Mouse (Mus musculus) hindbrain, embryonic 13.5 days (tissue): ENCODE measurements around the gene BC003965. TPM values are rescaled to one million over a fixed set of nuclear protein-coding genes. Genes with fewer than 3 reads are reported as not detected.
A peak's percentile ranks its signal among the peaks of the same experiment; 100 is the strongest.
"Not testable (repeated sequence)": the region's sequence is repeated elsewhere in the genome, so short reads cannot be mapped to it uniquely, and the experiment has no call there.

ENCODE experiments used
- ATAC-seq: fragments of 200-750 bp; cut with Nextera tagmentation; 2 replicates; pipeline ENCODE4 v1.8.0; 2017; ENCODE audit warnings: moderate TSS enrichment; ENCODE audit not compliant: low FRiP score
- H3K27ac ChIP-seq: fragments of 300-500 bp; sonication (generic); 2 replicates; pipeline ENCODE4 v1.5.1; 2015; ENCODE audit warnings: inconsistent platforms, mild to moderate bottlenecking, moderate library complexity
- H3K27me3 ChIP-seq: fragments of 300-500 bp; sonication (generic); 2 replicates; pipeline ENCODE4 v1.6.1; 2015; ENCODE audit warnings: mild to moderate bottlenecking, inconsistent platforms
- H3K36me3 ChIP-seq: fragments of 300-500 bp; sonication (generic); 2 replicates; pipeline ENCODE4 v1.6.1; 2015; ENCODE audit warnings: mild to moderate bottlenecking, inconsistent platforms
- H3K4me1 ChIP-seq: fragments of 300-500 bp; sonication (generic); replicated peaks from 2 replicates; pipeline ENCODE4 v1.6.1; 2015; ENCODE audit warnings: inconsistent platforms
- H3K4me2 ChIP-seq: fragments of 300-500 bp; sonication (generic); 2 replicates; pipeline ENCODE4 v1.6.1; 2015; ENCODE audit warnings: inconsistent platforms, mild to moderate bottlenecking, moderate library complexity
- H3K4me3 ChIP-seq: fragments of 300-500 bp; sonication (generic); 2 replicates; pipeline ENCODE4 v1.5.1; 2015; ENCODE audit warnings: mild to moderate bottlenecking, inconsistent platforms
- H3K9ac ChIP-seq: fragments of 300-500 bp; sonication (generic); 2 replicates; pipeline ENCODE4 v1.6.1; 2015; ENCODE audit warnings: mild to moderate bottlenecking, inconsistent platforms
- H3K9me3 ChIP-seq: fragments of 300-500 bp; sonication (generic); 2 replicates; pipeline ENCODE4 v1.6.1; 2016; ENCODE audit warnings: inconsistent platforms
- WGBS: fragments of 180-500 bp; shearing (Covaris S2); methylation state at CpG from one replicate; pipeline ENCODE4 v1.1.7; 2015; 5-methylcytosine and 5-hydroxymethylcytosine counted together
- polyA plus RNA-seq: library from polyadenylated mRNA; unstranded; fragments of >200 nt; fragmentation: Nextera tagmentation; extraction: Ambion mirVana; gene quantifications from 2 replicates; pipeline ENCODE4 v1.2.1, GENCODE M21; 2015

The BC003965 gene
- polyA plus RNA-seq, 1 experiment from 2014 or later, result 33.1 TPM

GRCm38 (mm10) chr17:25220746-25221145 is 36.4 kb downstream of the BC003965 start:
- H3K4me1 ChIP-seq, result peaks cover 18% of the 10 kb centered on the region
- H3K36me3 ChIP-seq, result peaks cover 47% of the 10 kb centered on the region
- ATAC-seq, result no peak
- 92% methylated on average over 1 of the region's 1 CpGs for WGBS
- no peak overlapping the region for H3K4me3 ChIP-seq
- no peaks in the 10 kb centered on the region for H3K9me3 ChIP-seq
- peak overlapping the region; percentile 71 for H3K9ac ChIP-seq
- H3K4me2 ChIP-seq, result no peak overlapping the region
- H3K27ac ChIP-seq, result peak overlapping the region; percentile 77; the same call in 1 of the 2 replicates
- 0 out of 2 replicates have a peak, but pooled peaks cover 4% of the 10 kb centered on the region for H3K27me3 ChIP-seq

- Histone ChIP-seq H3K9me3 (no peaks in the 10 kb centered on the region), H3K27ac (peak overlapping the region; percentile 77), H3K27me3 (0 out of 2 replicates have a peak, but pooled peaks cover 4% of the 10 kb centered on the region), H3K36me3 (peaks cover 45% of the 10 kb centered on the region), H3K4me1 (peaks cover 18% of the 10 kb centered on the region), H3K4me2 (peak overlapping the region; percentile 66), H3K4me3 (peak overlapping the region; percentile 43), H3K9ac (peak overlapping the region; percentile 71)
- ATAC-seq, result peak; percentile 82
- 1% methylated on average over 25 of the region's 30 CpGs for WGBS
Observed at GRCm38 (mm10) chr17:25221821-25222503, 37.6 kb downstream of the BC003965 start.

- peaks cover 40% of the 10 kb centered on the region for H3K36me3 ChIP-seq
- ATAC-seq, result peak; percentile 90
- not testable (repeated sequence) for H3K9me3 ChIP-seq, H3K27me3 ChIP-seq
- H3K4me2 ChIP-seq, result peak overlapping the region; percentile 66
- peak overlapping the region; percentile 43 for H3K4me3 ChIP-seq
- 19% methylated on average over 14 of the region's 28 CpGs for WGBS
- peaks cover 18% of the 10 kb centered on the region for H3K4me1 ChIP-seq
- H3K27ac ChIP-seq, result peak overlapping the region; percentile 56; the same call in 1 of the 2 replicates
- peak overlapping the region; percentile 46; the same call in 1 of the 2 replicates for H3K9ac ChIP-seq
Observed at GRCm38 (mm10) chr17:25222504-25222940, 38.2 kb downstream of the BC003965 start.

GRCm38 (mm10) chr17:25222951-25223601 is 38.7 kb downstream of the BC003965 start:
- Histone ChIP-seq H3K9me3 (no peaks in the 10 kb centered on the region), H3K9ac (peak overlapping the region; percentile 46; the same call in 1 of the 2 replicates), H3K27ac (peak overlapping the region; percentile 56; the same call in 1 of the 2 replicates), H3K4me3 (peak overlapping the region; percentile 43), H3K27me3 (0 out of 2 replicates have a peak, but pooled peaks cover 4% of the 10 kb centered on the region), H3K4me1 (peaks cover 18% of the 10 kb centered on the region), H3K36me3 (peaks cover 35% of the 10 kb centered on the region), H3K4me2 (peak overlapping the region; percentile 66)
- no peak for ATAC-seq
- WGBS, result 47% methylated on average over 6 of the region's 6 CpGs

- ATAC-seq, result no peak
- no peak overlapping the region for H3K27ac ChIP-seq
- peaks cover 31% of the 10 kb centered on the region for H3K36me3 ChIP-seq
- peaks cover 18% of the 10 kb centered on the region for H3K4me1 ChIP-seq
- 89% methylated on average over 7 of the region's 7 CpGs for WGBS
- 0 out of 2 replicates have a peak, but pooled peaks cover 4% of the 10 kb centered on the region for H3K27me3 ChIP-seq
- no peak overlapping the region for H3K4me2 ChIP-seq
- no peak overlapping the region for H3K9ac ChIP-seq
- no peak overlapping the region for H3K4me3 ChIP-seq
- H3K9me3 ChIP-seq, result no peaks in the 10 kb centered on the region
Observed at GRCm38 (mm10) chr17:25224586-25225222, 40.4 kb downstream of the BC003965 start.

- Histone ChIP-seq H3K36me3 (peaks cover 35% of the 10 kb centered on the region), H3K27ac (no peak overlapping the region), H3K9me3 (no peaks in the 10 kb centered on the region), H3K27me3 (0 out of 2 replicates have a peak, but pooled peaks cover 4% of the 10 kb centered on the region), H3K4me2 (no peak overlapping the region), H3K9ac (no peak overlapping the region), H3K4me1 (peaks cover 18% of the 10 kb centered on the region), H3K4me3 (no peak overlapping the region)
- 88% methylated on average over 4 of the region's 4 CpGs for WGBS
- no peak for ATAC-seq
Observed at GRCm38 (mm10) chr17:25225659-25226058, 41.3 kb downstream of the BC003965 start.

GRCm38 (mm10) chr17:25227991-25228390 is 43.6 kb downstream of the BC003965 start:
- H3K36me3 ChIP-seq, result peaks cover 45% of the 10 kb centered on the region
- ATAC-seq, result no peak
- no peak overlapping the region for H3K4me2 ChIP-seq
- H3K27me3 ChIP-seq, result no peaks in the 10 kb centered on the region
- no peak overlapping the region for H3K4me3 ChIP-seq
- WGBS, result 90% methylated on average over 5 of the region's 5 CpGs
- peaks cover 1% of the 10 kb centered on the region; the same call in 1 of the 2 replicates for H3K4me1 ChIP-seq
- no peaks in the 10 kb centered on the region for H3K9me3 ChIP-seq
- no peak overlapping the region for H3K27ac ChIP-seq
- no peak overlapping the region for H3K9ac ChIP-seq

GRCm38 (mm10) chr17:25230014-25230655 is 45.8 kb downstream of the BC003965 start:
- H3K27me3 ChIP-seq, H3K9me3 ChIP-seq, H3K9ac ChIP-seq, H3K4me1 ChIP-seq, H3K4me2 ChIP-seq, H3K4me3 ChIP-seq, H3K27ac ChIP-seq: not testable (repeated sequence)
- 85% methylated on average over 17 of the region's 17 CpGs for WGBS
- peaks cover 49% of the 10 kb centered on the region for H3K36me3 ChIP-seq
- ATAC-seq, result 0 out of 2 replicates have a peak, but pooled peaks have one; percentile 33

- Histone ChIP-seq H3K9ac (no peak overlapping the region), H3K4me2 (no peak overlapping the region), H3K9me3 (no peaks in the 10 kb centered on the region), H3K4me1 (no peaks in the 10 kb centered on the region), H3K36me3 (peaks cover 53% of the 10 kb centered on the region), H3K4me3 (no peak overlapping the region), H3K27ac (no peak overlapping the region), H3K27me3 (no peaks in the 10 kb centered on the region)
- ATAC-seq, result no peak
- 88% methylated on average over 3 of the region's 3 CpGs for WGBS
Observed at GRCm38 (mm10) chr17:25230700-25231099, 46.3 kb downstream of the BC003965 start.

- H3K4me2 ChIP-seq, H3K9me3 ChIP-seq, H3K9ac ChIP-seq, H3K4me3 ChIP-seq, H3K4me1 ChIP-seq, H3K27me3 ChIP-seq, H3K27ac ChIP-seq: not testable (repeated sequence)
- 92% methylated on average over 7 of the region's 11 CpGs for WGBS
- peak; percentile 72; the same call in 1 of the 2 replicates for ATAC-seq
- H3K36me3 ChIP-seq, result peaks cover 53% of the 10 kb centered on the region
Observed at GRCm38 (mm10) chr17:25231621-25232020, 47.3 kb downstream of the BC003965 start.

- Histone ChIP-seq H3K27me3 (no peaks in the 10 kb centered on the region), H3K4me2 (no peak overlapping the region), H3K27ac (no peak overlapping the region), H3K36me3 (peaks cover 37% of the 10 kb centered on the region), H3K9ac (no peak overlapping the region), H3K9me3 (no peaks in the 10 kb centered on the region), H3K4me3 (no peak overlapping the region), H3K4me1 (peaks cover 10% of the 10 kb centered on the region)
- no peak for ATAC-seq
- 88% methylated on average over 9 of the region's 9 CpGs for WGBS
Observed at GRCm38 (mm10) chr17:25235635-25236034, 51.3 kb downstream of the BC003965 start.
